Mouse (Mus musculus) heart, postnatal 10 days (tissue): ENCODE results near the gene Add3. TPM values are rescaled to one million over a fixed set of nuclear protein-coding genes. Genes with fewer than 3 reads are reported as not detected.

Experiments used
- DNase-seq, 2 experiments: peaks; one replicate each; pipeline ENCODE4 v3.0.0; 2021
- intact Hi-C: fragments of 180-260 bp; cut with DNase I; formaldehyde crosslinking; loops from one replicate; pipeline ENCODE4 v1.15.1; 2025
- total RNA-seq, 2 experiments: library from RNA; stranded (reverse); gene quantifications; 2 replicates each; pipeline ENCODE4 v1.2.3; 2021

Gene Add3
- 10 to 100 TPM; 79.2 to 83.7 TPM for total RNA-seq

DNA sequence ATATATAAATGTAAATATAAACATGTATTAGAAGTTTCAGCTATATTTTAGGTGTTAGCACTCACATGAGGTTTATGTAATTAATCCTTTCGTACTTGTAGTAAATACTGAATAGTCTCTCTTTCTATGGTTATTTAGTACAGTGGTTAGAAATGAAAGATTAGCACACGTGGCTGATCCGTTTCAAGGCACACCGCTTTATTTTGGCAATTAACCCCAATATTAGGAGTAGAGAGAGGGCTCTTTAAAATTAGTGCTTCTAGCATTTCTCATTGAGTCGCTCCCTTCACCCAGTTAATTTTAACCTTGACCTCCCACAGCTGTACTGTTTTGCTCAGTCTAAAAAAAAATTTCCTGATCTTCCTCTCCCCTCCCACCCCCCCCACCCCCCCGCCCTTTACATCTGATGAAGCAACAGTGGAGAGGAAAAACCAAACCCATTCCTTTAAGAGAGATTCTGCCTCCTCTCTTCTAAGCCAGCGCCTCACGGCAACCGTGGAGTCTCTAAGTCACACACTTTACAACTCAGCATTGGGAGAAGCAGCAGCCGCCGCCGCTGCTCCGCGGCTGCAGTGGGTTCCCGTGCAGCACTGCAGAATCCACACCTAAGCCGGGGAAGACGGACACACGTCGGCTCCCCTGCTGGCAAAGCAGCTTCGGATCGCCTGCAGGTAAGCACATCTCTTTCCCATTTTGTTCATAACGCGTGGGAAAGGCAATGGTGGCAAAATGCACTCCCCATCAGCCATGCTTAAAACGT is at the start of gene Add3:
TSS of gene Add3 (plus strand) at position 400 of the 760 bp plus-strand sequence.
- intact Hi-C loops: loop anchor here (2.0 to 5.0 kb wide), 4 partner anchors 77 to 172 kb away; partner anchors contain the start of gene Mxi1
- peak; percentile 69 to 72 for DNase-seq

DNA sequence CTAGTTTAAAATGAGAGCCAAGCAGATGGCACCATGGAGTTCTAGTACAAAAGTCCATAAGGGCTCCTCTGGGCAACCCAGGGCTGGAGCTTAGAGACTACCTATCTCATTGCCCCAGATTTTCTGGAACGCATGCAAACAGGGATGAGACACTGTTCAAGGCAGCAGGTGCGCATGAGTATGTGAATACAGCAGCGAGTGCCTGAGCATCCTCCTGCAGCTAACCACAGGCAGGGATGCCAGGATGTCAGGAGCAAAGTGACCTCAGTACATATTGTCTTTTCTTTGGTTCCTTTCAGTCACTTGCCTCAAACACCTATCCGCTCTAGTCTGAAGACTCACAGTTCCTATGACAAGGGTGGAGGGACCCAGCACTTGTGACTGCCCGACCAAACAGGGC is 49.6 kb upstream of the Add3 start:
- DNase-seq: no peak
- intact Hi-C loops: no loop called here

DNA sequence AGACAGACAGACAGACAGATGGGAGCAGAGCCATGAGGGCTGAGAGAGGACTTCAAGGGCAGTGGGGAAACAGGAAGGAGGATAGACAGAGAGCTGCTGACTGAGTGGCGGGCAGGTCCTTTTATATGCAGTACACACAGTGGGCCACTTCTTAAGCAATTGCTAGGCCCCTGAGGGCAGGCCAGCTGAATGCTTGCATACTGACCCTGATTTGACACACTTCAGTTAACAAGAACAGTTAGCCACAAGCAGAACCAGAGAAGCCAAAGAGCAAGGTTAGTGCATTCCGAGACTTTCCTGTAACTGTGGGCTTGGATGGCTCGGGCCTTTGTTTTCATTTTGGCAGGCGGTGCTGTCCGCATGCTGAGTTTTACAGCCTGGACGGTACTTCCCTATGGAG is 48.0 kb upstream of the Add3 start:
- intact Hi-C loops: no loop called here
- no peak for DNase-seq

DNA sequence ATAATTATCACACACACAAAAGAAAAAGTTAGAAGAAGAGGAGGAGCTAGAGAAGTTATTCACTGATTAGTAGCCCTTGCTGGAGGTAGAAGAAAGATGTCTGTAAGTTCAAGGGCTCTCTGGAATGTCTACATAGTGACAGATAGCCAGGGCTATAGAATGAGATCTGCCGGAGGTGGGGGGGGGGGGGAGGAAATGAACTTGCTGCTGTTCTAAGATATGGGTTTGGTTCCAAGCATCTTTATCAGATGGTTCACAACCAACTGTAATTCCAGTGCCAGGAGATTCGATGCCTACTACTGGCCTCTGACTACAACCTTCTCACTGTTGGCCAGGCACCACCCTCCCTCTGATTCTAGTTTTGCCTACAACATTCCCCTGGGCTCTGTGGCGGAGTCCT is 46.9 kb upstream of the Add3 start:
- intact Hi-C loops: no loop called here
- no peak for DNase-seq

DNA sequence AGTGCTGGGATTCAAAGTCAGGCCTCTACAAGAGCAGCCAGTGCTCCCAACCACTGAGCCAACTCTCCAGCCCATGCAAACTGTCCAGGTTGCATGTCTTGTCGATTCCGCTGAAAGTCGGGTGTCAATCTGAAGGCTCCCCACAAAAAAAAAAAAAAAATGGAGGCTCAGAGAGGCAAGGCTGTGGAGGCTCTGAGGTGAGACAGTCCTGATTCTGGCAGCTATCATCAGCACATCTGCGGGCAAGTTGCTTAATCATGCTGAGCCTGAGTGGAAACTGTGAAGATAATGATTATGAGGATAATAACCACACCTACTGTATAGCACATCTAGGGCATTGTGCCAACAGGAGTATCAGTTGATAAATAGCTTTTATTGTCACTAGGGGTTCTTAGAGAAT is 45.6 kb upstream of the Add3 start:
- intact Hi-C loops: no loop called here
- DNase-seq: no peak

DNA sequence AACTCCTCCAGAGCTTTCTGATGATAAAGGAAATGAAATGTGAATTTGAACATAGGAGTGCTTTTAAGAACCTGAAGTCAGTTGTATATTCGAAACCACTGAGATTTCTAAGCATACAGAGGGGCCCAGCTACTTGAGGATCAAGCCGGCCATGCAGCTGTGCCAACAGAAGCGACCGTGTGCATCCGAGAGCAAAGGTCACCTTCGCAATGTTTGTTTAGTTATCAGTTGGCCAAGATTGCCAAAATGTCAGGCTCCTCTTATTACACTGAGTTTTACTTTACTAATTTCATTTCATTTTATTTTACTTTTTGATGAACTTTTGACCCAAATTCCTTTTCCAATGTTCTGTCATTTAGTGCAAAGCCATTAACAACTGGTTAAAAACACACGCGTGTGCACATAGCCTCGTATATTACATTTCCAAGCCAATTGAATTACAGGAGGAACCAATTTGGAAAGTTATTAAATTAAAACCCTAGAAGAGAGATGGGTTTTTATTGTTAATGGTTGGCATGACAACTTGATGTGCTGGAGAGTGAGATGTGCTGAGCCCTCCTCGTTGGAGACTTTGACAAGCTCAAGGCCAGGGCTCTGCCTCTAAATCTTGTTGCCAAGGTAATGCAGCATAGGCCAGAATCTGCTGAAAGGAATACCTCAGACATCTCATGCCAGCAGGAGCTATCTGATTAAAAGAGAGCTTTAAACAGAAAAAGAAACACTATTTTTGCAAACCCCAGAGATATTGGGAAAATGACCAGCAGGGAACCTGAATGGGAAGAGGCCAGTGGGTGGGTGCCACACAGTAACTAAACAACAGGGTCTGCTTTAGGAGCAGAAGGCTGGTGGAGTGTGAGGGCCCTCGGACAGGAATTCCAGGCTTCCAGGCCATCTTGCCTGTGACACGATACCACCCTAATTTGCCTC is 38.6 kb upstream of the Add3 start:
- intact Hi-C loops: no loop called here
- no peak for DNase-seq

DNA sequence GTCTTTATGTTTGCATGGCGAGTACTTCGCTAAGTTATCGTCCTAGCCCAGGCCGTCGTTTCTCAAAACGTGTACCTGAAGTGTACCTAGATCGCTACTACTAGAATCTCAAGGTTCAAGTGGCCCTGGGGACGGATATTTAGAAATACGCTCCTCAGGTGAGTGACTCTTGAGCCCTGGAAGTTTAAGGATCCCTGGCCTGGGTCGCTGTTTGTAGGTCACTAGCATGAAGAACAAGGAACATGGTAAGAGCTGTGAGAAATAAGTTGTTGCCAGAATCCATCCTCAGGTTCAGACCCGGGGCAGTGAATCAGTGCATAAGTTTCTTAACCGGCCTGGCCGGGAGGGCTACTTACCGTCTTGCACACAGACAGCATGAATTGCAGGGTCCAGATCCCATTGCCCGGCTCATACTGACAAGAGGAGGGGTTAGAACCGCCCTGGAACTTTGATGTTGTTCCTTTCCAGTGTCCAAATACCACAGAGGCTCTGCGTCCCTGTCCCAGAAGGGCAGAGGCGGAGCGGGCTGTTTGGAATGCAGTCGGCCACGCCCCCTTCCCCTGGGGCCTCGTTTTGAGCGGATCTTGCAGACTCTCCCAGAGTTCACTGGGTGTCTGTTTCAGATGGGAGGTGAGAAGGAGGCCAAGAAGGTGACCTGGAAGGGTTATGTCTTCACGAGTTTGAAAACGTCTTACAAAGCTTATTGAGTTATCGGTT is 34.7 kb upstream of the Add3 start:
- peak; percentile 70 to 80 for DNase-seq
- intact Hi-C loops: no loop called here

DNA sequence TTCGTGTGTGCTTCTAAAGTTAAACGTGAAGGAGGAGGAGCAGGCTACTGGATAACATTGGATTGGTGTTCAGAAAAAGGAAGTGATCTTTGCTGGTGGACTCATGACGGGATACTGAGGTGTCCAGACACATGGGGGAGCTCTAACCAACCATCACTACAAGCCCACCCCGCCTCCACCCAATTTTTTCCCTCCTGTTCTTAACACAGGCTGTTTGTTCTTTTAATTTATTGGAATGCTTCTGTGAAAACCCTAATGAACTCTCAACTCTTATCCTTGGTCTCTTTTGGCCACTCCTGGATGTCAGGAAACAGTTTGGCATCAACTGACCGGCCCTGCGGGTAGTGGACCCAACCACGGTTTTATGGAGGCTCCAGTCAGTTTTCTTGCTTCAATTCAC is 33.3 kb upstream of the Add3 start:
- intact Hi-C loops: no loop called here
- DNase-seq: peak; percentile 33 to 45

DNA sequence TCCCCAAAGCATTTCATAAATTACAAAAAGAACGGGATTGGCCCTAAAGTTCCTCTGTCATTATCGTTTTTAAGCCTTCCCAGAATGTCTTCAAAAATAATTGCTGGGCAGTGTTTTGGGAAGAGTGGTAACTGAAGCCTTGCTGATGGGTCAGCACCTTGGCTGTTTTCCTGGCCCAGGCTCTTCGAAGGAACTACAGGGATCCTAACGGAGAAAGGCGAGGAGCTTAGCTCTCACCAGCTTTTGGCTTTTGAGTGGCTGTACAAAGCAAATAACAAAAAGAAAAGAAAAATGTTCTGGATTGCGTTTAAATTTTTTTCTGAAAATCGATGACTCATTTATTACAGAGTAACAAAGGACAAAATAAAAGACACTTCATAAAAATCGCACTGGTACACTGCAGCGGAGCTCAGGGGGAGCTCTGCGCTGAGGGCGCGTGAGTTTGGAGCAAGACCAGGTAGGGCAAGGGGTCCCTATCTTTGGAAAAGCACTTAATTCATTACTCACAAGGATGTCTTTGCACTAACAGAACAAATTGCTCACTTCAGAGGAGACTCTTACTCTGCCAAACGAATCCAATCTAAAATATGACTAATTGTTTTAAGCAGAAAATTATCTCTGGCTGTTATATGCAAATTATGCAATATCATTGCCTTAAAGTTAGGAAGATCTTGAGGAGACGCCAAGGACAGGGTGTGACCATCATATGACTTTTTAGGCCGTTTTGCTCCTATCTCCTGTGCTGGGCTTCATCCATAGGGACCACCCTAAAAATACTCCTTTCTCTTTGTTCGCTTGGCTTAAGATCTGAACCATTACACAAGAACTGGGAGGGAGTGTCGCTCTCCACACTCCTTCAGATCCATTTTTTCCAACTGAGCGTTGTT is 32.6 kb upstream of the Add3 start:
- intact Hi-C loops: no loop called here
- peak in 1 of 2 experiments; percentile 34 for DNase-seq

DNA sequence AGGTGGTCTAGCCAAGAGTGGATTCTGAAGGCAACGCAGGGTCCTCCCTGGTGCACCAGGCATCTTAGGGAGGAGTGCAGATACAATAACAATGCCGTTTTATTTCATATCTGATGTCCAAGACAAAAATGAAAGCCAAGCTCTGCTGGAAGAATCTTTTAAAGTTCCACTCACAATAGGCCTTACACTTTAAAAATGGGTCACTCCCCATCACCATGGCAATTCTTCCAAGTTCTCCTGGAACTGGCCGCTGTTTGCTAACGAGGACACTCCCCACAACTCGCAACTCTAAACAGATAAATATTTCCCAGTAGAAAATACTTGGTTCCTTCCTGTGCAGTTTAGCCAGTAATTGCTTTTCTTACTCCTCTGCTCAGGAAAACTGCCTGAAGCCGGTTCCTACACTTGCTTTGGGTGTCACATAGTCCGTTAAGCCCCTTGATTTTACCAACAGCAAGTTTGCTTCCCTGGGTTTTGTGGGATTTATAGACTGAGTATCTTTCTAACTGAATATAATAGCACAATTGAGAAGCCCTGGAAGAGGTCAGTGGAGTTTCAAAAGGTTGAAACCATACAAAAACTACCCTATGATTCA is 28.1 kb upstream of the Add3 start:
- peak; percentile 44 to 59 for DNase-seq
- intact Hi-C loops: no loop called here

DNA sequence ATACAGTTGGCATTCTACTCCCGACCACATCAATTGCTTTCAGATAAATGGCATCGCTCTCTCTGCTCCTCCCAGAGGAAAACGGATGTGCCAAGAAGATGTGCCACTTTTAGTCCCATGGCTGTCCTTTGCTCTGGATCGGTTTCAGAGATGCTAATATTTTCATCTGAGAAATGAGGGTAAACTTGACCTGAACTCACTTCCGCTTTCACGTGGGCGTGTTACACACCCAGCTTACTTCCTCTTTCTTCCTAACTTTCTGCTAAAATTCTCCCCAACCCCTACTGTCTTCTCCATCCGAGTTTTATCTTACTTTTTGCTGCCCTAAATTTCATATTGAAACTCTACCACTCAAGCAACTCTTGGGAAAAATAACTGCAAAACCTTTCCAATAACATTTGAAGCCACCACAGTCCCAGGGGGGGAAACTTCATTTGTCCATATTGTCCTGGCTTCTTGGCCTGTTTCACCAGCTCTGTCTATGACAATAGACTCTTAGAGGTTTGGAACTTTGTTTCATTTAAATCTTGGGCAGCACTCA is 20.9 kb upstream of the Add3 start:
- intact Hi-C loops: no loop called here
- no peak for DNase-seq

DNA sequence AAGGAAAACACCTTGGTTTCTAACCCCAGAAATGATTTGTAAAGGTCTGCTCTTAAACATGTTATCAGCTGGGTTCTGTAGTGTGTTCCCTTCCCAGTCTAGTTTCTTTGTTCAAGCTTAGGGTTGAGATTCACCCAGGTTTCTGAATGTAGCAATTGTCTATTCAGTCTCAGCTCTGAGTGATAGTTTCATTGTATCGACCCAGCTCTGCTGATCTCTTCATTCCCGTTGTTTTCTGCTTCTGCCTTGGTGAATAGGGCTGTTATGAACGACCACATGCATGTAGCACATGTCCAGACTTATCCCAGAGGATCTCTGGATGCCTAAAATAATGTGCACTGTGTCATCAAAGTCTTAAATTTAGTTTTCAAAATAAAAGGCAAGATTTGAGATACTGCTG is 19.8 kb upstream of the Add3 start:
- DNase-seq: no peak
- intact Hi-C loops: no loop called here

DNA sequence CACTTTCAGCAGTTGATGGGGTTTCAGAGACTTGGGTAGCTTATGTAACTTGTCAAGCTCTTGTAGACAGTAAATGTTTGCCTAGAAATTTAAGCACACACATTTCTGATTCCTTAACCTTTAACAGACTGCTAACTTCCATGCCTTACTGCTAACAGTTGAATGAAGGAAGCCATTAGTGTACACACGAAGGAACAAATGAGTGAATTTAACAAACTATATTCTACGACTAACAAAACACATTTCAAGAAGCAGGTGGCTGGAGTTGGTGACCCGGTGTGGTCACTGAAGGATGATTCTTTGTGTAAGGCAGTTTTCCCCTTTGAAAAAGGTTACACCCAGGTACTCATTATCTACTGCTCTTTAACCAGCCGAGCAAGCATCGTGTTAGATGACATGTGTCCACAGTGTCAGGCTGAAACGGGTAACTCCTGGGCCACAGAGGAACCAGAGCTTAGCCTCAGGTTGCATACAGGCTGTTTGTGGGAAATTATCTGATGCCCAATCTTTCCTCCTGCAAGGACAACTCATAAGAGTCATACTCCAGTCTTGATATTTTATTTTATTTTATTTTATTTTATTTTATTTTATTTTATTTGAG is 17.5 kb upstream of the Add3 start:
- intact Hi-C loops: no loop called here
- no peak for DNase-seq

DNA sequence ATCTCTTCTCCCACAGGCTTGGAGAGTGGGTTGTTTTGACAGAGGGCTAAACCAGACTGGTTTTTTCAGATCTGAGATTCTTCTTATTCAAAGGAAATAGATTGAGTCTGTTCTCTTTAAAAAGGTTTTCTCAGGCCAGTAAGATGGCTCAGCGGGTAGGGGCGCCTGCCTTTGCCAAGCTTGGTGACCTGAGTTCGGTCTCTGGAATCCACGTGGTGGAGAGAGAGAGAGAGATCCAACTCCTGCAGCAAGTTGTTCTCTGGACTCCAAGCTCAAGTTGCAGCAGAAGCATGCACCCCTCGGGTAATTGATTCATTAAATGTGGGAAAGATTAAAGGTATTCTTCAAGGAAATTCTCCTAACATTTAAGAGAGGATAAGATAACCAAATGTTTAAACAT is 16.9 kb upstream of the Add3 start:
- intact Hi-C loops: no loop called here
- DNase-seq: peak; percentile 24 to 34

DNA sequence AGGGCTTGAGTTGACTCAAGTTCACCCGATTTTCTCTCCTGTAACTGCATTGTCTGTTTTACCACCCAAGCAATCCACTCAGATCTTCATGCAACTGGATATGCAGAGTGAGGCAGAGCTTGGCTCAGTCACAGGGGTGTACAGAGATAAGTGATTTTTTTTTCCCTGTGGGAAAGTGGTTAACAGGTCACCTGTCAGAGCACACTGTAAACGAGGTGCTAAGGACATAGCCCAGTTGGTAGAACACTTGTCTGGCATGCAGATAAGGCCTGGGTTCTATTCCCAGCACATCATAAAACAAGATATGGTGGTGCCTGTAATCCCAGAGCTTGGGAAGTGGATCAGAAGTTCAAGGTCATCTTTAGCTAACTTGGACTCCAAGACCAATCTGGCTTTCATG is 14.6 kb upstream of the Add3 start:
- intact Hi-C loops: no loop called here
- peak; percentile 26 to 56 for DNase-seq

DNA sequence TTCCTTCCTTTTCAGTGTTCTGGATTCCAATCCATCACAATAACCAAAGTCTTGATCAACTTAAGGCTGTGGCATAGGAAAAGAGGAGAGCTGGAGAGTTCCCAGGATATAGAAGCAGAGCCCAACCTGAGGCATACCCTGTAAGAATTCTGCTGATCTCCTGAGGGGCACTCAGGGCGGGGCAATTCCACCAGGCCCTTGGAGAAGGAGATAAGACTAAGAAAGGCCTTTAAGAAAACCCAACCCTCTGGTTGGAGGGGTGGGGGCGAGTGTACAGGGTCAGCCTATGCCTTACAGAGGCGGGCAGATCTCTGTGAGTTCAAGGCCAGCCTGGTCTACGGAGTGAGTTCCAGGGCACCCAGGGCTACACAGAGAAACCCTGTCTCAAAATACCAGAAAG is 13.7 kb upstream of the Add3 start:
- DNase-seq: no peak
- intact Hi-C loops: no loop called here

DNA sequence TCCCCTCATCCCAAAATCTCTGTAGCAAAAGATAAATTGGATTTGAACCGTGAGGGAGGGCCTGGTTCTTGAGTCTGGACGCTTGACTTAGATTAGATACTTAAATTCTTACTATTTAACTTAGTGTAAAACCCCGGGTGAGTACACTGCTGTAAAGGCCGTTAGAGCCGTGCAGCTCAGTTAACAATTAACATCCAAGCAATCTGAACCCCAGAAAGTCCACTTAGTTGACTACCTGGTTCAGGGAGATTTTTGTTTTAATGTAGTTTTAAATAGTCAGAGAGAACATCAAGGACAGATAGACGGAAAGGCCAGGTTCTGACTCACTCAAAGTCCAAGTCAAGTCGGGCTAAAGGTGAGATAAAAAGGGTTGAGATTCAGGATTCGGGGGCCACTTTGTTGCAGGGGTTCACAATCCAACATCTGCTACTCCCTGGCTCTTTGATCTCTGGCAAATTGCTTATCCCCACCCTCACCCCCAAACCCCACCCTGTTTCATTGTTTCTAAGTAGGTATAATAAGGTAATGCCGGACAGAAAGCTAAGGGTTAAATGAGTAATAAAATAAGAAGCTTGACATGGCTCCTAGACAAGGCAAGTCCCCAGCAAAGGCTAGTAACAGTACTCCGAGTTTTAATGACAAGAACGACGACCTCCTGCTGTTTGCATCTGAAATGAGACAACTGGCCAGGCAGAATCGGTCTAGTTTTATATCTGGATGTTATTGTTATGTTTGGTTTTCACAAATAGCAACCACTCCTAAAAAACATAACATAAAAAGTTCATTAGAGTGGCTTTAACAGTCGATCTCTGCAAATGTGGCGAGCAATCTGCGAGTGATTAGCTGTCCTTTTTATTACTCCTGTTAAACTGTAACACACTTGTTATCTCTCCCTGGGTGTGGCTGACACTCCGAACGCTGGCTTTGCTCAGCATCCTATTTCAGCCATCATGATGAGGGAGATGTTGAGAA is 12.6 kb upstream of the Add3 start:
- DNase-seq: peak; percentile 32 to 43
- intact Hi-C loops: no loop called here
